Mouse (Mus musculus) heart, postnatal 25 days (tissue): Measurements from ENCODE around the gene Plcb3. TPM values are rescaled to one million over a fixed set of nuclear protein-coding genes. Genes with fewer than 3 reads are reported as not detected.

Experiments used
- DNase-seq: peaks from one replicate; pipeline ENCODE4 v3.0.0; 2022; ENCODE audit warnings: low spot score
- intact Hi-C: fragments of 180-260 bp; cut with DNase I; formaldehyde crosslinking; loops from one replicate; pipeline ENCODE4 v1.15.1; 2025
- total RNA-seq, 2 experiments: library from RNA; stranded (reverse); gene quantifications; 2 replicates each; pipeline ENCODE4 v1.2.3; 2021

Plcb3 gene
- 10 to 100 TPM; 15.6 to 17.7 TPM for total RNA-seq

- intact Hi-C loops, result loop anchor here (5.0 kb wide), 1 partner anchor 46 kb away; no protein-coding TSS in a partner anchor
- peak; percentile 53 for DNase-seq
These were observed at the start of gene Plcb3 for GRCm38 (mm10) chr19:6975537-6976521. Gene Plcb3, minus strand, starts transcription at chr19:6976470.

- intact Hi-C loops, result loop anchor here (2.0 to 5.0 kb wide), 3 partner anchors 43 to 531 kb away; partner anchors contain the start of genes Catsperz and Plcb3
- no peak for DNase-seq
These were observed 44.0 kb upstream of the Plcb3 start for GRCm38 (mm10) chr19:7020224-7020641.

GRCm38 (mm10) chr19:7019191-7019590 lies 42.9 kb upstream of the Plcb3 start, which contains the start of gene Fermt3:
Gene Fermt3, minus strand, starts transcription at chr19:7019469.
- intact Hi-C loops, result no loop called here
- peak; percentile 39 for DNase-seq

GRCm38 (mm10) chr19:7018546-7018945 lies 42.3 kb upstream of the Plcb3 start:
- intact Hi-C loops, result no loop called here
- no peak for DNase-seq

GRCm38 (mm10) chr19:7017541-7018457 lies 41.5 kb upstream of the Plcb3 start:
- no peak for DNase-seq

GRCm38 (mm10) chr19:7014481-7015135 lies 38.3 kb upstream of the Plcb3 start:
- intact Hi-C loops, result no loop called here
- DNase-seq, result no peak

More at GRCm38 (mm10) chr19:7017541-7018457, 41.5 kb upstream of the Plcb3 start:
- intact Hi-C loops, result no loop called here

GRCm38 (mm10) chr19:7013984-7014383 lies 37.7 kb upstream of the Plcb3 start:
- DNase-seq, result no peak
- intact Hi-C loops, result no loop called here

- intact Hi-C loops, result no loop called here
- no peak for DNase-seq
These were observed 36.2 kb upstream of the Plcb3 start for GRCm38 (mm10) chr19:7012426-7012825.

- intact Hi-C loops, result no loop called here
- no peak for DNase-seq
These were observed 30.8 kb upstream of the Plcb3 start for GRCm38 (mm10) chr19:7006892-7007593.

- no peak for DNase-seq
- intact Hi-C loops, result loop anchor here (5.0 kb wide), 1 partner anchor 38 kb away; the partner anchor contains the start of gene Stip1
These were observed 23.2 kb upstream of the Plcb3 start for GRCm38 (mm10) chr19:6999360-7000063.

GRCm38 (mm10) chr19:6997721-6998290 lies 21.5 kb upstream of the Plcb3 start:
- no peak for DNase-seq
- intact Hi-C loops, result loop anchor here (5.0 kb wide), 1 partner anchor 39 kb away; the partner anchor contains the start of gene Stip1

- intact Hi-C loops, result loop anchor here (5.0 kb wide), 1 partner anchor 41 kb away; the partner anchor contains the start of gene Stip1
- peak; percentile 79 for DNase-seq
These were observed 19.7 kb upstream of the Plcb3 start, which contains the start of the genes Nudt22 and Trpt1 for GRCm38 (mm10) chr19:6996006-6996405. Gene Nudt22, minus strand, starts transcription at chr19:6996117. Gene Trpt1, plus strand, starts transcription at chr19:6996131.

GRCm38 (mm10) chr19:6995255-6995991 lies 19.2 kb upstream of the Plcb3 start:
- intact Hi-C loops, result loop anchor here (5.0 kb wide), 1 partner anchor 42 kb away; the partner anchor contains the start of gene Stip1
- DNase-seq, result no peak

GRCm38 (mm10) chr19:6994489-6994888 lies 18.2 kb upstream of the Plcb3 start:
- intact Hi-C loops, result no loop called here
- DNase-seq, result no peak

GRCm38 (mm10) chr19:6994002-6994401 lies 17.7 kb upstream of the Plcb3 start:
- no peak for DNase-seq
- intact Hi-C loops, result no loop called here

GRCm38 (mm10) chr19:6993011-6993770 lies 16.9 kb upstream of the Plcb3 start:
- DNase-seq, result no peak

More at GRCm38 (mm10) chr19:6993011-6993770, 16.9 kb upstream of the Plcb3 start:
- intact Hi-C loops, result no loop called here
